Mouse (Mus musculus) naive thymus-derived CD4-positive, alpha-beta T cell, adult 2 months (primary cell): ENCODE results near the gene Vsig10.
"Not testable (repeated sequence)": the region's sequence is repeated elsewhere in the genome, so short reads cannot be mapped to it uniquely, and the experiment has no call there.

Source experiments
- DNase-seq: peaks from one replicate; pipeline ENCODE4 v3.0.0-alpha.2; 2011; ENCODE audit warnings: low read depth

The Vsig10 gene

DNA sequence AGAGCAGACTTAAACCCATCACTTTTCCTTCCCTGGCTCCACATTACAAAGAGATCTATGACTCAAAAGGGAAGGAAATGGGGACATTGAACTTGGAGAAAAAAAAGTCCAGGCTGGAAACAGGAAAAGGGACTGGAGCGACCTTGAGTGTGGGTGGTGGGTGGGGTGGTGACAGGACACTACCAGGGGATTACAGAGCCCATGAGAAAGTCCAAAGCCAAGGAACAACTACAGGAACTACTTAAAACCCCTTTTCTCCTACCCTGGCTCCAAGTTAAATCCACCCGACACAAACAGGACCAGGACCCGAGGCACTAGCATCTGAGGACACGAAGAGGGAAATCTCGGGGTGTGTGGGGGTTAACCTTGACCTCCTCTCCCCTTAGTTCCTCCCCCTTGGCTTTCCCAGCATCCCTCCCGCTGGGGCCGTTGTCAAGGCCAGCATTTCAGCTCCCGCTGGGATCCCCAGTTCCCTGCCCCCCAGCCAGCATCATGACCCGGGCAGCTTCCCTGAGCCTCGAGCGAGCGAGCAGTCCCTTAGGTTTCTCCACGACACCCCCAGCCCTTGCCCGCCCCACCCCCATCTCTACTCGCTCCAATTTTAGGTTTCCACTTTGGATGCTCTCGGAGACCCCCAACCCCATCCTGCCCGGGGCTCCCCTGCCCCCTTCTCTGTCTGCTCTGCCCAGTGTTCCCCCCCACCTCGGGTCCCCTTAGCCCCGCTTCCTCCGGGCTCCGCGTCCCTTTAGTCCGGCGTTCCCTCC is 37.7 kb downstream of the Vsig10 start:
- DNase-seq, result peak; percentile 37

DNA sequence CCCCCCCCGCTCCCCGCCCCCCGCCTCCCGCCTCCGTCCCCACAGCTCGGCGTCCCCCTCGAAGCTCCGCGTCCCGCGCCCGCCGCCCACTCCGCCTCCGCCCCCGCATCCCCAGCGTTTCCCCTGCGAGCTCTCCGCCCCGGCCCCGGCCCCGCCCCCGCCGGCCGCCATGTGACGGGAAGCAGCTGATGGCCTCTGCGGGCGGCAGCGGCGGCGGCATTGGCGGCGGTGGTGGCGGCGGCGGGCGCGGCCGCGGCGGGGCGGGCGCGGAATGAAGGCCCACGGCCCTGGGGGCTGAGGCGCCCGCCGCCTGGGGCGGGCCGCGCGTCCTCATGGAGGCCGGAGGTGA is 38.2 kb downstream of the Vsig10 start, which contains the start of gene Wsb2:
Wsb2 (plus strand) TSS at position 176 of the 349 bp plus-strand sequence.
- DNase-seq, result peak; percentile 64

DNA sequence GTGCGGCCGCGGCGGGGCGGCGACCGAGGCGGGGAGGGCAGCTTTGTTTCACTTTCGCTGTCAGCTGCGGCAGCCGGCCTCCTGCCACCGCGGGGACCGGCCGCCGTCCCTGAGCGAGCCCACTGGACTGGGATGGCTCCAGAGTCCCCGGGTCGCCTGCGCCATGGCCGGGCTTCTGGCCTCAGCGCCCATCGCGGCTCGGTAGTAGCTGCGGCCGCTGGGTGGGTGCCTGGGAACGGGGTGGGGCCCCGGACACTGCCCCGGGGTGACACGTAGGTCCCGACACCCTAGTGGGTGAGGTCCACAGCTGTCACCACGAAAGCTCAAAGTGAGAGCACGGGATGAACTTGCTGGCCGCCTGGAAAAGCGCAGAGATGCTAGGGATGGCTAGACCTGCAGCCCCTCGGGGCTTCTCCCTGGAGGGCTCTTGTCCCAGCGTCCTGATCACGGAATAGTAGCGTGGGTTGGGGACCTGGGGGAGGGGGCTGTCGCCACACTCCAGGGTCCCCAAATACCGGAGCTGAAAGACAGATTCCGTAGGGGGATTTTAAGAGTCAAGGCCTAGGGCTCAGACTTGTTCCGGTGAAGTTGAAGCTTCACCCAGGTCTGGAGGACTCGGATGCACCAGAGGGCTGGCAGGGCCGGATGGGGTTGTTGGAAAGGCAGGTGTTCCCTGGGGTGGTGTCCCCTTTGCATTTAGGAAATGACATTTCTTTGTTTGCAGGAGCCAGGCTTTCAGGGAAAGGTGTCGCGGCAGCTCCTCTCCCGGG is 38.8 kb downstream of the Vsig10 start:
- DNase-seq, result peak; percentile 60

DNA sequence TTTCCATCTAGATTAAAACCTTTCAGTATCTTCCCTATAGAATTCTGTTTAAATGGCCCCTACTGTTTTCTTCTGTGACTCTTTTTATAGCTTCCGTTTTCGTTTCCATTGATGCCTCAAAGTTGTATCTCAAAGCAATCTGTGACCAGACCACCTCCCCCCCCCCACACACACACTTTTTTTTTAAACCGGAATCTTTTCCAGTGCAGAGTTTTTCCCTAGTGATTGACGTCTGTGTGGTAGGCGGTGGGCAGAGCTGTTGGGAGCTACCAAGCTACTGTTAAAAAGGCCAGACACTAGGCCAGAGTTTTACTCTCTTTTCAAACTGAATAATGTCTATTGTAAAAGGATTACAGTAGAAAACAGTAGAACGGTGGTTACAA is 39.4 kb downstream of the Vsig10 start:
- DNase-seq, result no peak

DNA sequence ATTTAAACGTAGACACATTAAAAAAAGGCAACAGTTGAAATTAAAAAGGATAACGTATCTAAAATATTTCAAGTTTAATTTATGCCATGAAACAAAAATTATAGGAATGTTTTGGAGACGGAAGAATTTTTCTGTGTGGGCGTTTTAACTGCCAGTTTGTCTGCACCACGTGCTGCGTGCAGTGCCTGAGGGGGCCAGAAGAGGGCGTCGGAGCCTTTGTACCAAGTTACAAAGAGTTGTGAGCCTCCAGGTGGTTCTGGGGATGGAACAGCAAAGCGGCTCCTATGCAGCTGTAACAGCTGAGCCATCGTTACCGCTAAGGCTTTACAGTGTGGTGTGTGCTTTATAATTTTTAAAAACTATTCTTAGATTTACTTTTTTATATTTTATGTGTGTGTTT is 39.8 kb downstream of the Vsig10 start:
- peak; percentile 73 for DNase-seq

DNA sequence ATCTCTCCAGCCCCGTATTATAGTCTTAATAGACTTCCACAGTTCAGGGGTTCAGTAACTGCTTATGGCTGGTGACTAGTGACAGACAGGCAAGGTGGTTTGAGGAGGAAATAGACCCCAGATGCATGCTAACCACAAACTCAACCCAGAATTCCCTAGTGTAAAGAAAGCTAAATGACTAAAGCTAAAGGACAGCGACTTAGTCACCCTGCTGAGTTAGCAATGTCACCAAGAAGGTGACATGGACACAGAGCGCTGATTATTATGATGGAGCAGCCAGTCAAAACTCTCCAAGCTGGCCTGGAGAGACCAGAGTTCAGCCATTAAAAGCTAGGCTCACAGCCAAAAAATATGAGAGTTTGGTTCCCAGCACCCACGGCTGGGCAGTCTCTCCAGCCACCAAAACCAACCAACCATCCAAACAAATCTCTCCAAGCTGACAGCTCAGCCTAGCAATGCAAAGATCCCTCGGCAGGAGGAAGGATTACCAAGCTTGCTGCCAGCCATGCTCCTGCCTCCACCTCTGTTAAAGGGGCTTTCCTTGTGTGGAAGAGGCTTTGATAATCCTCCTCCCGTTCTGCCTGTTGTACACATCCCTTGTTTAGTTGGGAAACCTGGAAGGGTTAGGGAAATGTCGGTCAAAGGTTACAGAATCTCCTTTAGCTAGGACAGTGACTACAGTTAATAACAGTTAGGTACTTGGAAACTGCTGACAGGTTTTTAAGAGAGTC is 40.8 kb downstream of the Vsig10 start:
- no peak for DNase-seq

DNA sequence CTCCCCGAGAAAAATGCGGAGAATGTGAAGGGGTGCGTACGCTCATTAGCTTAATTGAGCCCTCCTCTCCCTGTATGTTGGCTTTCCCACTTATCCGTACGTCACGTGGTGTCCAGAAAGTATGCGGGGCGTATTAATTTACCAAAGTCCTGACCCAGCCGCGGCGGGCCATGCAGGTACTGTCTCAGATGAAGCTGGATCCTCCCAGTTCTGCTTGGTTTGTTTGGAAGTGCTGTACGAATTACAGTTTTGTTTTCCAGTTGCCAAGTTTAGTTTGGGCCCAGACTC is 41.3 kb downstream of the Vsig10 start:
- DNase-seq, result no peak

DNA sequence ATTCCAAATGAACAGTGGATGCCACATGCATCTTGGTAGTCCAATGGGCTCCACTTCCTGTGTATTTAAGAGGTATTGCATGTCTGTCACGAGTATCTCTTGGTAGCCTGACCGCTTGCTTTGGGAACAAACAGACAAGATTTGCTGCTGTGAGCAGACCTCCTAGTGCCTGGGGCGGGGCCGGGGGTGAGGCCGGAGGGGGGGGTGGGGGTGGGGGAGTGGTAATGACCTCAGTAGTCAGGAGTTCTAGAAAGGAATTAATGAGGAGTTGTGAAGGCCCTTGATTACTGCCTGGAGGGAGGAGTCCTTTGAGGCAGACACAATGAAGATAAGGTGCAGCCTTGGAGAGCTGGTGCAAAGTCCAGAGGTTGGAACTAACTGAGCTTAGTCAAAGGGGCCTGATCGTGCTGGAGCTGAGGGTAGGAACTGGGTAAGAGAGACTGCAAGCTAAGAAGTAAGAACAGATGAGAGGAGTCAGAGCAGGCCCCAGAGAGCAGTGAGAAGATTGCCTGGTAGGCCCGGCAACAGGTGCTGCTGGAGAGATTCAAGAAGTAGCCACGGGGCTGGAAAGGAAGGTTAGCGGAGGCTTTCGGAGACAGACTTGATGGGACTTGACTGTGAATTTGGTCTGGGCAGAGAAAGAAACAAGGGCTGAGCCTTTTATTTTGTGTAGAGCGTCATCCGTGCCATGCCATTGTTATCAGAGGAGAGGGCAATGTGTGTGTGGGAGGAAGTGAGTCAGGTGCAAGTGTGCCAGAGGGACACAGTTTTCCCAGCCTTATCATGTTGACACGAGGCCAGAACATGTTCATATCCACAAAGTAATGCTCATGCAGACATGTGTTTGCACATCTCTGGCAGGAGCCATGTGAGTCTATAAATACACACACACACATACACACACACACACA is 42.0 kb downstream of the Vsig10 start:
- DNase-seq, result no peak

DNA sequence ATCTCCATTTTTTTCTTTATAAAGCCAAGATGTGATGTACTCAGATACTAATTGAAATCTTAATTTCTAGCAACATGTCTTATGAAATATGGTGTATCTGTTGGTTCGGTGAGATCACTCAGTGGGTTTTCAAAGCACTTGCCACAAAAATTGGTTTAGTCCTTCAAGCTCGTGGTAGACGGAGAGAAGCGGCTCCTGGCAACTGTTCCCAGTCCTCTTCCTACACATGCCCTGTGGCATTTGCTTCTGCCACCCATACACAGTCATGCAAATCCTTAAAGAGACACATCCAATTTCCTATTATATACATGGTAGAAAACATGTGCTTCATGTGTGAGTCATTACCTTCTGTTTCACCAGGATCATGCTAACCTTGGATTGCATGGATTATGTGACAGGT is 42.7 kb downstream of the Vsig10 start:
- no peak for DNase-seq

DNA sequence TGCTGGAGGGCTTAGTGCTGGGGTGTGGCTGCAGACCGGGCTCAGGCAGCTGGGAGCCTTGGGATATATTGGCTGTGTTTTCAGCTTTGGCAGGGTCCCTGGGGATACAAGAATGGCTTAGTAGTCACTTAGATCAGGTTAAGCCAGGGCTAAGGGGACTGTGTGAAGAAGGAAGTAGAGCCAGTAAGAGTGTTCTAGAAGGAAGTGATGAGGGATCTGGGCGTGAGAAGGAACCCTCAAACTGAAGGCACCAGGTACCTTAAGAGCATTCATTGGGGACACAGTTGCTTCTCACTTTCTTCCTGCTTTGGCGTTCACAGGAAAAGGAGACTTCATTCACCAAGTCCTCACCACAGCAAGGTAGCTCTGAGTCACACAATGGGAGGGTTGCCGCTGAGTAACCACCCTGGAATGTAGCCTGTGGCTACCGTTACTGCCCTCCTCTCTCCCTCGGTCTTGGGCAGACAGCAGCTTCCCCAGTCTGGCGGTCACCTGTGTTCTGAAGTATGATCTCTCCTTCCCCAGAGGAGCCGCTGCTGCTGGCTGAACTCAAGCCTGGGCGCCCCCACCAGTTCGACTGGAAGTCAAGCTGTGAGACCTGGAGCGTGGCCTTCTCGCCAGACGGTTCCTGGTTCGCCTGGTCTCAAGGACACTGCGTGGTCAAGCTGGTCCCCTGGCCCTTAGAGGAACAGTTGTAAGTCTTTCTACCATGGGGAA is 44.3 kb downstream of the Vsig10 start:
- DNase-seq, result no peak

DNA sequence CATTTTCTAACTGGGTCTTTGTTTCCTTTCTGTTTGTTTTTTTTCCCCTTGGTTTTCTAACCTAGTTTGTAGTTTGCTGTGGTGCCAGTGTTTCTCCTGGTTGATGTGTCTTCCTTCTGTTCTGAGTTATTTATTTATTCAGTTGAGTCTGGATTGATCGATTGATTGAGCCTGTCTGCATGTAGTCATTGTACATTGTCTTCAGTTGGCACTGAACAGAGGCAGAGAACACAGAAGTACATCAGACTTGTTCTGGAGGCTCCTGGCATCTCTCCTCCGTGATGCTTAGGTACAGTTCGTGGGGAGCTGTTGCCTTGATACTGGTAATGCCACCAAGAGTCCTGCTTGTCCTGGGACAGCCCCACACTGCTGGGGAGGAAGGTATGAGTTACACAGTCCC is 45.9 kb downstream of the Vsig10 start:
- DNase-seq, result no peak

DNA sequence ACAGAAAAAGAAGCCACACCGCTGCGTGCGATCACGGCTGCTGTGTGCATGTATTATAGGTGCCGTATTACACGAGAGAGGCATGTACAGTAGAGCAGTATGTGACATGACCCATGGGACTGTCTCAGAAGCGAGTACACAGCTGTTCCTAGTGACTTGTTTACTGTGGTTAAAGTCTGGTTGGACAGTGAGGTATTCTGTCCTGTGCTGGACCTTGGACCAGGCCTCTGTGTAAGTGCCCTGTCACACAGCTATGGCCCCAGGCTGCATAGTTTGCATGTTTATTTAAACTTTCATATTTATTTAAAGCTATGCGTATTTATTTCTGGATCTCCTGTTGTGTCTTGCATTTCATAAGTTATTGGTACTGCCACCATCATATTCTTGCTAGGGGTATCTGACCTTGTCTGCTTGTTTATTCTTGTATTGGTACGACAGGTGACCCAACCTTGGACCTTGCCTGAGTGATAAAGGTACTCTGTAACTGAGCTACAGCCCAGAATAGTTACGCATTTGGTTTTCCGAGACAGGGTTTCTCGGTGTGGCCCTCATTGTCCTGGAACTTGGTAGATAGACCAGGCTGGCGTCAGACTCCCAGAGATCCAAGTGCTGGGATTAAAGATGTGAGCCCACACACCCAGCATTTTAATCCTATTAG is 47.1 kb downstream of the Vsig10 start:
- no peak for DNase-seq

DNA sequence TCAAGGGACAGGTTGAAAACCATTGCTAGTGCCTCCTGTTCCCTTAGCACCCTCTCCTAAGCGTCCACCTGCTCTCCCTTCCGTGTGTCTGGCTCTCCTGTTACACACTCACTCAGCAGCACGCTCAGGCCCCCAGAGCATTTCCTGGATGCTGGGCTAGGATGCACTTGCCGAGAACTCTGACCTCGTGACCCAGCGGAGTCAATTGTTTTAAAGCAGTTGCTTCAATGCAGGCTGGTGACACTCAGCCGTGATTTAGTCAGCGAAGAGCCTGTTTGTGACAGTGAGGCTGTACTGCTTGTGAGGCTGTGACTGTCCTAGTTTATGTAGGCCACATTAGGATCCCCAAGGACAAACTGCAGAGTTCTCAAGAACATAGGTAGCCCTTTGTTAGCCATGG is 48.3 kb downstream of the Vsig10 start:
- no peak for DNase-seq

DNA sequence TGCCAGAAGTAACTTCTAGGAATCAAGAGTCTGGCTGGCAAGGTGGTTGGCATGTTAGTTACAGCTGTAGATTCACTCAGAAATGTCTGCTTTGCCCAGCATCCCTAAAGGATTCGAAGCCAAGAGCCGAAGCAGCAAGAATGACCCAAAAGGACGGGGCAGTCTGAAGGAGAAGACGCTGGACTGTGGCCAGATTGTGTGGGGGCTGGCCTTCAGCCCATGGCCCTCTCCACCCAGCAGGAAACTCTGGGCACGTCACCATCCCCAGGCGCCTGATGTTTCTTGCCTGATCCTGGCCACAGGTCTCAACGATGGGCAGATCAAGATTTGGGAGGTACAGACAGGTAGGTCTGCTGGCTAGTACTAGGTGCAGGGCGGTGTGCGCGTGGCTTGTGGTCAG is 51.7 kb downstream of the Vsig10 start:
- no peak for DNase-seq

DNA sequence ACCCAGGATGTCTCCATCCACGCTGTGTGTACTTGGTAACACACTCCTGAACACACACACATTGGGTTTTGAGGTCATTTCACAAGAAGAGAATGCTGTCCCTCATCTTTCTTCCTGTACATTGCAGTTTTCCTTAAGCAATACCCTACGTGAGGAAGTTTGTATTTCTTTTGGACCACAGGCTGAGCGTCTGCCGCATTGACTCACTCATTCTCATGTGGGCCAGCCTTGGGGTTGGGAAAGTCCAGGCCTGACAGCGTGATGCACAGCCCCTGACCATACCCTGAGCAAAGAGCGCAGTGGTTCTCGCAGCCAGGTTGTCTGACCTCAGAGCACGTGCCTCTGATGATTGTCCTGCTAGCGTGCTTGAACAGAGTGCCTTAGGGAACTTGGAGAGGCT is 54.5 kb downstream of the Vsig10 start:
- no peak for DNase-seq

DNA sequence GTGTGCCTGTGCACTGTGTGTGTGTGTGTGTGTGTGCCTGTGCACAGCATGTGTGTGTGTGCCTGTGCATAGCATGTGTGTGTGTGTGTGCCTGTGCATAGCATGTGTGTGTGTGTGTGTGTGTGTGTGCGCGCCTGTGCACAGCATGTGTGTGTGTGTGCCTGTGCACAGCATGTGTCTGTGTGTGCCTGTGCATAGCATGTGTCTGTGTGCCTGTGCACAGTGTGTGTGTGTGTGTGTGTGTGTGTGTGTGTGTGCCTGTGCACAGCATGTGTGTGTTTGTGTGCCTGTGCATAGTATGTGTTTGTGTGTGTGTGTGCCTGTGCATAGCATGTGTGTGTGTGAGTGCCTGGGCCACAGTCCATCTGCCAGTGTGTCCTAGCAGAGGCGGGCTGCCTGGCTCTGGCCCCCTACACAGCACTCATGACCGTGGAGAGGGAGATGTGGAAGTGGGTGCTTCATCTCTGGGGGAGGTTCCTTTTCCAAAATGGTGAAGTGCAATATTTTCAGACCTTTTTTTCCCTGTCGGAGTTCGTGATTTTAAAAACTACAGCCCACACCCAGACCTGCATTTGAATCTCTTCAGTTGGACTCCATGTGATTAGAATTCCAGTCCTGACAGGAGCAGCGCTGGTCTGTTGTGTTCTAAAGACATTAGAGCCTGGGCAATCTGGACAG is 55.6 kb downstream of the Vsig10 start:
- DNase-seq, result no peak

DNA sequence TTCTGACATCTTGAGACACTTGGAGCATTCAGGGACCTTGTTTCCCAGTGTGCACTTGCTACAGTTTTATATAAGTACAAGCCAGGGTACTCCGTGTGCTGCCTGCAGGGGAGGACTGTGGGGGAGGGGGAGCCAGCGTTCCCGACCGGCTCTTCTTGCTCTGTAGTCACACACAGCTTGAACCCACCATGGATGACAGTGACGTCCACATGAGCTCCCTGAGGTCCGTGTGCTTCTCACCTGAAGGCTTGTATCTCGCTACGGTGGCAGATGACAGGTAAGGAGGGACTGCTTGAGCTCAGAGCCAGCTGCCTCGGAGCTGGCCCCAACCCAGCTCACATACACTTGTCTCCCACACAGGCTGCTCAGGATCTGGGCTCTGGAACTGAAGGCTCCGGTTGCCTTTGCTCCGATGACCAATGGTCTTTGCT is 57.5 kb downstream of the Vsig10 start:
- DNase-seq, result no peak

DNA sequence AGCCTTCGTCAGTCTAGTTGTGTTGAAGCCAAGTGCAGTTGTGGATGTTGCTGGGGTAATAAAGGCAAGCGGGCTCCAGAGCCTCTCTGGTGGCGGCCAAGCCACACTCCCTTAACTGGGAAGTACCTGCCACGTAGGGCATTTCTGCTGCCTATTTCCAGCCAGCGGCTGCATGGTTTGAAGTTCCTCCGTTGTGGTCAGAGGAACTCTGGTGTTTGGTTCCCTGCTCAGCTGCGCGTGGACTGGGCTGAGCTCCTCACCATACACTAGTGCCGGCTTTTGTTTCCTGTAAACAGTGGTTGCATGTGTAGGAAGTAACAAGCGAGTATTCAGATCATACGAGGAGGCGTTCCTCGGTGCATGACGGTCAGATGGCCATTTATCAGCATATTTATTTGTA is 58.8 kb downstream of the Vsig10 start:
- DNase-seq, result not testable (repeated sequence)

DNA sequence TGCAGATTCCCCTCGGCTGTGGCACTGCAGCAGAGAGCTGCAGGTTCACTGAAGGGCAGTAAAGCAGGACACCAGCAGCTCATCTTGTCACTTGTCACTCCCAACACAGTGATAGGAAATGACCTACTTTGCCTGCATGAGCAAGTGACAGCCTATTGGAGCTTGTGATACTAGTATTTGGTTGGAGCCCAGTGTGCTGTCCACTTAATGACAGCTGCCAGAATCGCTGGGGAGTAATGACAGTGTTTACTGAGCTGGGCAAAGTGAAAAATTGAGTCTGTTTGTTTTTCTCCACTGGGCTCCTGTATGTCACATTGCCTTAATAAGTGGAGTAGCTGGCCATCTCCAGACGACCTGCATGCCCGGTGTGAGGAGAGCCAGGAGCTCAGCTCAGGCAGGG is 61.3 kb downstream of the Vsig10 start:
- DNase-seq, result no peak

DNA sequence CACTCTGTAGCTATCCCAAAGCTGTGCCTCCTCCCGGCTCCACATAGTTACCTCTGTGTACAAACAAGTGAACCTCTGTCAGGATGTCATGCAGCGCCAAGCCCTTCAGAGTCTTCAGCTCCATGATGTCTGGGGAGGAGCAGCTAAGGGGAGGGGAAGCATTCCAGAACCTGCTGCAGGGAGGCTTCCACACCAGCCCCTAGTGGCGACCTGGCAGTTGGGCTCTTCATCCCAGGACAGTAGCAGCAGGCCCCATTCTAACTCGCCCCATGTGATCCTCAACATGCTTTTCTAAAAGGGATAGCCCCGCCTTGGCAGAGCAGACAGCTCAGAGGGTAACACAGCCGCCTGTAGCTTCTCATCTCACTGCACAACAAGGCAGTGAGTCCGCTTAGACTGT is 62.9 kb downstream of the Vsig10 start:
- no peak for DNase-seq
